Mouse (Mus musculus): Measurements from ENCODE around the gene Zfp366. TPM values are rescaled to one million over a fixed set of nuclear protein-coding genes. Genes with fewer than 3 reads are reported as not detected.

The Zfp366 gene
- polyA plus RNA-seq, 1 experiment from 2014 or later, result 0.10 TPM

GRCm38 (mm10) chr13:99188625-99189024 is 4.0 kb downstream of the Zfp366 start:
- no peak overlapping the region for H3K4me2 ChIP-seq
- H3K27ac ChIP-seq, result no peak overlapping the region
- H3K4me1 ChIP-seq, result no peaks in the 10 kb centered on the region
- H3K36me3 ChIP-seq, result no peaks in the 10 kb centered on the region
- no peak overlapping the region for H3K4me3 ChIP-seq
- ATAC-seq, result no peak
- H3K9me3 ChIP-seq (replicated peaks), result no peaks in the 10 kb centered on the region
- no peaks in the 10 kb centered on the region; the same call in 1 of the 2 replicates for H3K27me3 ChIP-seq (replicated peaks)
- no peak overlapping the region for H3K9ac ChIP-seq
- 65% methylated on average over 8 of the region's 8 CpGs for WGBS (ENCODE audit: insufficient replicate concordance)

DNA sequence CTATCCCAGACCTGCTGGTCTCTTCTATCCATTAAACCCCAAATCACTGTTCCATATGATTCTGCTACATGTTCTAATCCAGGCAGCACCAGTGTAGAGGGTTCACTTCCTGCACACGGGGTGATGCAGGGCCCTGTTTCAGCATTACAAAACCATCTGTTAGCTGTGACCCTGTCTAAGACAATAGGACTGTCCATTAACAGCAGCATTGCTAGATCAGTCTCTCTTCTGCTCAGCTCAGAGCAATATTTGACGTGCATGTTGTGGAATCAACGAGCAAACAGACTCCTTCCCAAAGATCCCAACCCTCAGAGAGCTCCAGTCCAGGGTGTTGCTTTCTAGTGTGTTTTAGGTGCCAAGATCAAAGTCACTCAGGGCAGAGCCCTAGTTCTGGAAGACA is 5.0 kb downstream of the Zfp366 start:
- Histone ChIP-seq H3K27ac (no peak overlapping the region; the same call in 1 of the 2 replicates), H3K36me3 (no peaks in the 10 kb centered on the region), H3K9ac (no peak overlapping the region), H3K27me3 (replicated peaks) (no peaks in the 10 kb centered on the region; the same call in 1 of the 2 replicates), H3K9me3 (replicated peaks) (no peaks in the 10 kb centered on the region), H3K4me3 (no peak overlapping the region), H3K4me1 (no peaks in the 10 kb centered on the region), H3K4me2 (no peak overlapping the region)
- 46% methylated on average over 3 of the region's 3 CpGs for WGBS (ENCODE audit: insufficient replicate concordance)
- ATAC-seq, result no peak

- Histone ChIP-seq H3K4me2 (peak overlapping the region; percentile 31), H3K9me3 (replicated peaks) (no peaks in the 10 kb centered on the region), H3K27ac (peak overlapping the region; percentile 14; the same call in 1 of the 2 replicates), H3K9ac (no peak overlapping the region), H3K4me3 (no peak overlapping the region), H3K27me3 (replicated peaks) (no peaks in the 10 kb centered on the region), H3K4me1 (no peaks in the 10 kb centered on the region), H3K36me3 (no peaks in the 10 kb centered on the region)
- WGBS (ENCODE audit: insufficient replicate concordance), result 23% methylated on average over 11 of the region's 11 CpGs
- ATAC-seq, result no peak
Observed at GRCm38 (mm10) chr13:99190466-99190865, 5.8 kb downstream of the Zfp366 start.

- Histone ChIP-seq H3K36me3 (no peaks in the 10 kb centered on the region), H3K9me3 (replicated peaks) (no peaks in the 10 kb centered on the region), H3K27me3 (replicated peaks) (no peaks in the 10 kb centered on the region), H3K4me1 (no peaks in the 10 kb centered on the region), H3K4me3 (no peak overlapping the region), H3K9ac (no peak overlapping the region), H3K27ac (no peak overlapping the region), H3K4me2 (no peak overlapping the region)
- no peak for ATAC-seq
- WGBS (ENCODE audit: insufficient replicate concordance), result 76% methylated on average over 13 of the region's 13 CpGs
Observed at GRCm38 (mm10) chr13:99191063-99191462, 6.4 kb downstream of the Zfp366 start.

- no peak overlapping the region for H3K4me3 ChIP-seq
- 60% methylated on average over 12 of the region's 12 CpGs for WGBS (ENCODE audit: insufficient replicate concordance)
Observed at GRCm38 (mm10) chr13:99196314-99196713, 11.7 kb downstream of the Zfp366 start.

DNA sequence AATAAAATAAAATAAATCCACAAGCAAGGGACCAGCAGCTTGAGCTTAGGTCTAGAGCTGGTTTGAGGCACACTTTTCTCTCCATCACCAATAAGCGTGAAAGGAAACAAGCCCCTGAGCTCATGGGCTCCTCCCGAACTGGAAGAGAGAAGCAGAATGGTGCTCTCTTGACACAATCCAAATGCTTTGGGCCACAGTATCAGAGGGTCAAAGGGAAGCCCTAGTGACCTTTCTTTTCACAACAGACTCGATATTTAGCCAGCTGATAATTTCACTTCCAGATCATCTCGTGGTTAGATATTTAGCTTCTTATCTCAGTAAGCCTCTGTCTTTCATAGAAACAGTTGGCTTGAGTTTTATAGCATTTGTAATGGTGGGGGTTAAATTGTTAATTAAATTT is 12.2 kb downstream of the Zfp366 start:
- H3K4me2 ChIP-seq, result no peak overlapping the region
- no peak for ATAC-seq
- H3K9ac ChIP-seq, result no peak overlapping the region
- no peaks in the 10 kb centered on the region for H3K9me3 ChIP-seq (replicated peaks)
- H3K4me1 ChIP-seq, result no peaks in the 10 kb centered on the region
- 47% methylated on average over 4 of the region's 4 CpGs for WGBS (ENCODE audit: insufficient replicate concordance)
- H3K36me3 ChIP-seq, result no peaks in the 10 kb centered on the region
- no peak overlapping the region for H3K27ac ChIP-seq
- no peaks in the 10 kb centered on the region for H3K27me3 ChIP-seq (replicated peaks)
- H3K4me3 ChIP-seq, result no peak overlapping the region

More at GRCm38 (mm10) chr13:99196314-99196713, 11.7 kb downstream of the Zfp366 start:
- Histone ChIP-seq H3K4me1 (no peaks in the 10 kb centered on the region), H3K36me3 (no peaks in the 10 kb centered on the region), H3K9me3 (replicated peaks) (no peaks in the 10 kb centered on the region), H3K27ac (no peak overlapping the region), H3K9ac (no peak overlapping the region), H3K27me3 (replicated peaks) (no peaks in the 10 kb centered on the region), H3K4me2 (no peak overlapping the region)
- ATAC-seq, result no peak

DNA sequence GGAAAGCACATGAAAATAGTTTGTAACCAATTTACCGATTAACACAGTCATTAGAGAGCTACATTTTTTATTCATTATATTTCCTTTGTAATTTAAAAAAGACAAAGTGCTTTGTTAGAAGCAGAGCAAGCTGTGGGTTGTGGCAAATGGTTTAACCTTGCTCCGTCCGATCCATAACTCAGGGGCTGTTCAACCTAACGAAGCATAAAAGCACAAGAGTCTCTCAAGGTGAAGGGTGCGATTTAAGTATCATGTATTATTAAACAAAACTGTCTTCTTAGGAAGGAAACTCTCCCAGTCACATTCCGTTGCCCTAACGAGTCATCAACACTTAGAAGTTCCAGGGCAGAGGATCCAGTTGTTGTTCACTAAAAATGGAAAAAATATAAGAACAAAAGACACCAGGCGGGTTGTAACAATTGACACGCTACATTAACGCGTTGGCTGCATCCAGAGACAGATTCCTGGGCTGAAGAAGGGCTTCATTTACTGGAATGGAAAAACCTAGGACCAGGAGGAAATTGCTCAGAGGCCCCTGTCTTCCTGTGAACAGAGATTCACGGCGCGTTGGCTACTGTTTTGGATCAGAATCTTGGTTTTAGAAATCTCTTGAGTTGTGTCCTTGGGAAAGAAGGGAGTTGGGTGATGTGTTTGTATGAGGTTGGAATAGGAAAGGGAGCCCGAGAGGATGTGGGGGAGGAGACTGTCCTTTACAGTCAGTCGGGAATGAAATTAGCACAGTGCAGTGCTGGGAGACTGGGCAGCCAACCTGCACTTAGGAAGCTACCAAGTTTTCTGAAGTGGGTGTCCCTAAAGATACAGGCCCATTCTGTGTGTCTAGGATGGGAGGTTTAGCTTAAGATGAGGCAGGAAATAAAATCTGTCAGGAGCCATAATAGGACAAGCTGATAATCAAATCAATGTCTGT is 17.3 kb downstream of the Zfp366 start:
- no peak for ATAC-seq
- no peaks in the 10 kb centered on the region for H3K36me3 ChIP-seq
- no peak overlapping the region for H3K27ac ChIP-seq
- no peak overlapping the region for H3K4me3 ChIP-seq
- no peaks in the 10 kb centered on the region for H3K27me3 ChIP-seq (replicated peaks)
- no peaks in the 10 kb centered on the region for H3K9me3 ChIP-seq (replicated peaks)
- no peak overlapping the region for H3K9ac ChIP-seq
- 55% methylated on average over 16 of the region's 16 CpGs for WGBS (ENCODE audit: insufficient replicate concordance)
- H3K4me1 ChIP-seq, result no peaks in the 10 kb centered on the region
- no peak overlapping the region for H3K4me2 ChIP-seq

- Histone ChIP-seq H3K4me1 (no peaks in the 10 kb centered on the region), H3K9ac (no peak overlapping the region), H3K9me3 (replicated peaks) (no peaks in the 10 kb centered on the region), H3K4me2 (no peak overlapping the region), H3K27ac (no peak overlapping the region), H3K4me3 (no peak overlapping the region), H3K36me3 (no peaks in the 10 kb centered on the region), H3K27me3 (replicated peaks) (no peaks in the 10 kb centered on the region)
- no peak for ATAC-seq
- 61% methylated on average over 9 of the region's 9 CpGs for WGBS (ENCODE audit: insufficient replicate concordance)
Observed at GRCm38 (mm10) chr13:99207214-99207613, 22.6 kb downstream of the Zfp366 start.

GRCm38 (mm10) chr13:99209859-99210258 is 25.2 kb downstream of the Zfp366 start:
- 68% methylated on average over 5 of the region's 5 CpGs for WGBS (ENCODE audit: insufficient replicate concordance)
- Histone ChIP-seq H3K4me2 (no peak overlapping the region), H3K9me3 (replicated peaks) (no peaks in the 10 kb centered on the region), H3K27ac (no peak overlapping the region), H3K36me3 (no peaks in the 10 kb centered on the region), H3K4me3 (no peak overlapping the region), H3K9ac (no peak overlapping the region), H3K4me1 (no peaks in the 10 kb centered on the region), H3K27me3 (replicated peaks) (0 out of 2 replicates have a peak, but pooled peaks cover 3% of the 10 kb centered on the region)
- ATAC-seq, result no peak

DNA sequence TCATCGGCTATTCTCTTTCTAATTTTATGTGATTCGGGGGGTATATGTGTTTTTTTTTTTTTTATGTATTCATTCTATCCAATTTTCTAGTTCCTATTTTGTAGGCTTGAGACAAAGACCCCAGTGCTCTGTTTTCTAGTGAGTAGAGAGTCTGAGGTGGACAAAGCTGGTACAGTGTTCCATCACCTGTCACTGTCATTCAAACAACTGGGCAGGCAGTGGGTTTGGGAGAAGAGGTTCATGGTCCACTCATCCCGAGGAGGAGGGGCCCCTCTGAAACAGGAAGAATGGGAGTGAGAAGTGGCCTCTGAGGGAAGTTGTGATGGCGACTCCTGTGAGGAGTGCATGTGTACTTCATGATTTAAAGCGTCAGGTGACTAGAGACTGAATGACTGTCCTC is 26.2 kb downstream of the Zfp366 start:
- 0 out of 2 replicates have a peak, but pooled peaks cover 3% of the 10 kb centered on the region for H3K27me3 ChIP-seq (replicated peaks)
- no peaks in the 10 kb centered on the region for H3K4me1 ChIP-seq
- ATAC-seq, result no peak
- H3K36me3 ChIP-seq, result no peaks in the 10 kb centered on the region
- no peaks in the 10 kb centered on the region for H3K9me3 ChIP-seq (replicated peaks)
- 43% methylated on average over 5 of the region's 5 CpGs for WGBS (ENCODE audit: insufficient replicate concordance)
- no peak overlapping the region for H3K4me3 ChIP-seq
- no peak overlapping the region for H3K4me2 ChIP-seq
- H3K9ac ChIP-seq, result no peak overlapping the region
- H3K27ac ChIP-seq, result no peak overlapping the region

DNA sequence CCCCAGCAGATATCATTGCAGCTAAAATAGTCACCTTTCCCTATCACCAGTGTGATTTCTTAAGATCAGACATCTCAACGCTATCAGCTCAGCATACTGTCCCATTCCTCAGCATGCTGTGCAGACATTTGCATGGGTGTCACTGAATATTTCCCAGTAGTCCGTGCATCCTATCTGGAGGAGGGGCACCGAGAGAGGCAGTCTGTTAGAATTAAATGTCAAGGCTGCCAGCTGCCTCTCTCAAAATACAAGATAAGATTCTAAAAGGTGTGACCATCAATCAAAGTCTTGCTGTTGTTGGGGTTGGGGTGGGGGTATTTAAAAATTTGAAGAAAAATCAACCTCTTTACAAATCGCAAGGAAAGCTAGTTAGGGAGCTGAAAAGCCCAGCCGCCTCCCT is 28.4 kb downstream of the Zfp366 start:
- WGBS (ENCODE audit: insufficient replicate concordance), result 55% methylated on average over 5 of the region's 5 CpGs
- Histone ChIP-seq H3K27ac (no peak overlapping the region), H3K4me1 (no peaks in the 10 kb centered on the region)

DNA sequence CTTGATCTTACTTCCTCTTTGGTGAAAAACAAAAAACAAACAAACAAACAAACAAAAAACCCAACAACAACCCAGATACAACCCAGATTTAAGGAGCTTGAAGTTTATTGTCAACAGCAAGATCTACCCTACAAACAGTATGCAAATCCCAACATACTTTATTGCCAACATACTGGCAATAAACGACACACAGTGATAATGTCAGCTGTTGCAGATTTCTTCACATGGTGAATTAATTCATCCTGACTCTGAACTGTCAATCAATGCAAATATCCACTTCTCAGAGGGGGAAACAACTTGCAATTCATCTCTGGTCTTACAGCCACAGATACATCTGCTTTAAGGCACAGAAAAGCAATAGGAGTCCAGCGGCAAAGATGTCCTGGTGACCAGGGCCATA is 31.4 kb downstream of the Zfp366 start:
- WGBS (ENCODE audit: insufficient replicate concordance), result 68% methylated on average over 2 of the region's 2 CpGs
- H3K27ac ChIP-seq, result no peak overlapping the region
- H3K9me3 ChIP-seq (replicated peaks), result no peaks in the 10 kb centered on the region
- H3K4me1 ChIP-seq, result no peaks in the 10 kb centered on the region
- H3K4me2 ChIP-seq, result no peak overlapping the region
- ATAC-seq, result no peak
- 0 out of 2 replicates have a peak, but pooled peaks cover 3% of the 10 kb centered on the region for H3K27me3 ChIP-seq (replicated peaks)
- H3K4me3 ChIP-seq, result no peak overlapping the region
- no peaks in the 10 kb centered on the region for H3K36me3 ChIP-seq
- H3K9ac ChIP-seq, result no peak overlapping the region

More for the DNA sequence above, 28.4 kb downstream of the Zfp366 start:
- H3K36me3 ChIP-seq, result no peaks in the 10 kb centered on the region
- H3K4me2 ChIP-seq, result no peak overlapping the region
- no peaks in the 10 kb centered on the region for H3K9me3 ChIP-seq (replicated peaks)
- H3K9ac ChIP-seq, result no peak overlapping the region
- no peak overlapping the region for H3K4me3 ChIP-seq
- ATAC-seq, result no peak
- 0 out of 2 replicates have a peak, but pooled peaks cover 3% of the 10 kb centered on the region for H3K27me3 ChIP-seq (replicated peaks)

Measured in liver, embryonic 12.5 days (tissue).